Mouse (Mus musculus) right cerebral cortex, postnatal 10 days (tissue): ENCODE measurements around the gene Map1lc3b.

Experiments used
- DNase-seq, 2 experiments: peaks; one replicate each; pipeline ENCODE4 v3.0.0; 2021; ENCODE audit warnings: low spot score in 2 of 2

The Map1lc3b gene

GRCm38 (mm10) chr8:121590203-121591177, at the start of gene Map1lc3b:
Map1lc3b (plus strand) TSS chr8:121590361.
- DNase-seq: peak; percentile 97

GRCm38 (mm10) chr8:121541862-121542261, 48.3 kb upstream of the Map1lc3b start:
- peak; percentile 16 to 22 for DNase-seq

- DNase-seq: no peak
Observed at GRCm38 (mm10) chr8:121542901-121543300, 47.3 kb upstream of the Map1lc3b start.

GRCm38 (mm10) chr8:121544276-121544785, 45.8 kb upstream of the Map1lc3b start, which contains the start of gene 1700018B08Rik:
1700018B08Rik (minus strand) TSS chr8:121544320.
- no peak for DNase-seq

- no peak for DNase-seq
Observed at GRCm38 (mm10) chr8:121544936-121545335, 45.2 kb upstream of the Map1lc3b start.

GRCm38 (mm10) chr8:121547132-121547531, 43.0 kb upstream of the Map1lc3b start:
- peak; percentile 79 to 83 for DNase-seq

- DNase-seq: peak in 1 of 2 experiments; percentile 21
Observed at GRCm38 (mm10) chr8:121550056-121550455, 40.1 kb upstream of the Map1lc3b start.

- DNase-seq: peak in 1 of 2 experiments; percentile 17
Observed at GRCm38 (mm10) chr8:121551065-121551985, 38.8 kb upstream of the Map1lc3b start.

GRCm38 (mm10) chr8:121552506-121552905, 37.7 kb upstream of the Map1lc3b start:
- DNase-seq: peak in 1 of 2 experiments; percentile 17

GRCm38 (mm10) chr8:121553831-121554475, 36.2 kb upstream of the Map1lc3b start:
- peak in 1 of 2 experiments; percentile 22 for DNase-seq

- DNase-seq: no peak
Observed at GRCm38 (mm10) chr8:121557746-121558145, 32.4 kb upstream of the Map1lc3b start.

GRCm38 (mm10) chr8:121558538-121558937, 31.6 kb upstream of the Map1lc3b start:
- DNase-seq: peak in 1 of 2 experiments; percentile 23

- DNase-seq: no peak
Observed at GRCm38 (mm10) chr8:121559801-121560200, 30.4 kb upstream of the Map1lc3b start.

- no peak for DNase-seq
Observed at GRCm38 (mm10) chr8:121560432-121561100, 29.6 kb upstream of the Map1lc3b start.

- no peak for DNase-seq
Observed at GRCm38 (mm10) chr8:121561636-121562345, 28.4 kb upstream of the Map1lc3b start.

GRCm38 (mm10) chr8:121562941-121563351, 27.2 kb upstream of the Map1lc3b start:
- no peak for DNase-seq

- no peak for DNase-seq
Observed at GRCm38 (mm10) chr8:121563701-121564100, 26.5 kb upstream of the Map1lc3b start.

- DNase-seq: no peak
Observed at GRCm38 (mm10) chr8:121568321-121568720, 21.8 kb upstream of the Map1lc3b start.

GRCm38 (mm10) chr8:121570335-121570734, 19.8 kb upstream of the Map1lc3b start:
- no peak for DNase-seq

- no peak for DNase-seq
Observed at GRCm38 (mm10) chr8:121570801-121571200, 19.4 kb upstream of the Map1lc3b start.
